Mouse (Mus musculus) limb, embryonic 12.5 days (tissue): ENCODE results near the gene Atp2c1. TPM values are rescaled to one million over a fixed set of nuclear protein-coding genes. Genes with fewer than 3 reads are reported as not detected.

ENCODE experiments used
- ATAC-seq: fragments of 200-750 bp; cut with Nextera tagmentation; 2 replicates; pipeline ENCODE4 v1.8.0; 2017; ENCODE audit warnings: low read depth, moderate TSS enrichment; ENCODE audit not compliant: insufficient number of reproducible peaks, insufficient read depth, low FRiP score, low TSS enrichment
- H3K27ac ChIP-seq: fragments of 300-500 bp; sonication (generic); 2 replicates; pipeline ENCODE4 v1.5.1; 2016; ENCODE audit warnings: mild to moderate bottlenecking, moderate library complexity
- H3K27me3 ChIP-seq: fragments of 300-500 bp; sonication (generic); 2 replicates; pipeline ENCODE4 v1.6.1; 2016; ENCODE audit warnings: mild to moderate bottlenecking, moderate library complexity
- H3K36me3 ChIP-seq: fragments of 300-500 bp; sonication (generic); 2 replicates; pipeline ENCODE4 v1.6.1; 2016; ENCODE audit warnings: mild to moderate bottlenecking, moderate library complexity
- H3K4me1 ChIP-seq: fragments of 300-500 bp; sonication (generic); replicated peaks from 2 replicates; pipeline ENCODE4 v1.6.1; 2016
- H3K4me2 ChIP-seq: fragments of 300-500 bp; sonication (generic); 2 replicates; pipeline ENCODE4 v1.6.1; 2016; ENCODE audit warnings: mild to moderate bottlenecking, moderate library complexity
- H3K4me3 ChIP-seq: fragments of 300-500 bp; sonication (generic); replicated peaks from 2 replicates; pipeline ENCODE4 v1.5.1; 2016; ENCODE audit warnings: mild to moderate bottlenecking
- H3K9ac ChIP-seq: fragments of 300-500 bp; sonication (generic); replicated peaks from 2 replicates; pipeline ENCODE4 v1.6.1; 2016; ENCODE audit warnings: mild to moderate bottlenecking, moderate library complexity
- H3K9me3 ChIP-seq: fragments of 300-500 bp; sonication (generic); 2 replicates; pipeline ENCODE4 v1.6.1; 2016; ENCODE audit warnings: mild to moderate bottlenecking, moderate library complexity
- WGBS: fragments of 180-500 bp; shearing (Covaris S2); methylation state at CpG from one replicate; pipeline ENCODE4 v1.1.7; 2016; 5-methylcytosine and 5-hydroxymethylcytosine counted together
- polyA plus RNA-seq: library from polyadenylated mRNA; unstranded; fragments of >200 nt; fragmentation: Nextera tagmentation; extraction: Ambion mirVana; gene quantifications from 2 replicates; pipeline ENCODE4 v1.2.1, GENCODE M21; 2016

Atp2c1 gene
- polyA plus RNA-seq, 1 experiment from 2014 or later, result 59.7 TPM

DNA sequence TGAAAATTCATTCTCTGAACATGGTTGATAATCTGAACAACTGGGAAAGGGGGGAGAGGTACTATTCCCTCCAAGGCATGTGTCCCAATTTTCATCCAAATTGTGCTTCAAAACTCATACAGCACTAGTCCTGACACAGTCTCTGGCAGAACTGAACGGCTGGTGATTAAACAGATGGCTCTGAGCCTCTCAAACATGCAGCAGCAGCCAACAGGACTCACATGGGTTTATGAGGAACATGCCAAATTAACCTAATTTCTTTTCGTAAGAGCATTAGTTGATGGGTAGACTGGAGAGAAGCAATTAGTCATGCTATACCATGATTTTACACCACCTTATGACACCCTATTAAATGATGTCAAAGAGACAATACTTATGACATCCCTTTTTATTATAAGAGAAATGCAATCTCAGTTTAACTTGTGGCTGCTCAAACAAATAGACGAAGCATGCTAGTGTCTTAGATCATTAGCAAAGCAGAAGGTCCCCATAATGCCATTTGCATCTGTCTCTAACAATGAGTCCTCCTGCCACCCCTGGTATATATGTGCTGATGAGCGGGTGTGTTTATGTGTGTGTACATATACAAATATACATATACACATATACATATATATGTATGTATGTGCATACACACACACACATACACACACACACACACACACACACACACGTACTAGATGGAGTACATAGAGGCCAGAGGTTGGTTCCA lies 163.4 kb downstream of the Atp2c1 start:
- Histone ChIP-seq H3K27me3 (no peaks in the 10 kb centered on the region), H3K27ac (no peak overlapping the region), H3K9ac (no peak overlapping the region), H3K36me3 (no peaks in the 10 kb centered on the region), H3K4me2 (no peak overlapping the region), H3K9me3 (no peaks in the 10 kb centered on the region), H3K4me3 (no peak overlapping the region), H3K4me1 (no peaks in the 10 kb centered on the region)
- no peak for ATAC-seq
- WGBS, result 81% methylated on average over 5 of the region's 5 CpGs

- H3K4me3 ChIP-seq, result no peak overlapping the region
- no peaks in the 10 kb centered on the region for H3K27me3 ChIP-seq
- no peak overlapping the region for H3K27ac ChIP-seq
- no peaks in the 10 kb centered on the region for H3K9me3 ChIP-seq
- no peak overlapping the region for H3K9ac ChIP-seq
- H3K36me3 ChIP-seq, result no peaks in the 10 kb centered on the region
- 85% methylated on average over 2 of the region's 2 CpGs for WGBS
- no peak for ATAC-seq
- H3K4me2 ChIP-seq, result no peak overlapping the region
- no peaks in the 10 kb centered on the region for H3K4me1 ChIP-seq
Observed at GRCm38 (mm10) chr9:105362181-105362580, 164.9 kb downstream of the Atp2c1 start.

Other genes with a start within 250 kb of the Atp2c1 start
- 13.1 and 13.7 TPM in 2 replicates for gene Aste1, start 131.9 kb downstream of the Atp2c1 start, polyA plus RNA-seq
- gene Nek11, start 131.8 kb downstream of the Atp2c1 start, polyA plus RNA-seq, result 0.17 and 0.26 TPM in 2 replicates
- 28.8 and 31.8 TPM in 2 replicates for gene Pik3r4, start 115.7 kb upstream of the Atp2c1 start, polyA plus RNA-seq